Mouse (Mus musculus) cerebellum, adult 2 months (tissue): ENCODE measurements at regions not wholly inside any gene's neighbourhood (a gene's known extent, or its start where the extent isn't known, plus 50 kb on each side); places are given as distances from the start of the nearest gene placed in this dataset.

Experiments
- DNase-seq, 2 experiments: peaks; one replicate each; pipeline ENCODE4 v3.0.0; 2021
- H3K27ac ChIP-seq: fragments of 200-500 bp; 2 replicates; pipeline ENCODE4 v1.5.1; 2012; ENCODE audit warnings: low read length, control low read depth, inconsistent platforms; ENCODE audit not compliant: insufficient read depth
- H3K27me3 ChIP-seq: fragments of 200-500 bp; 2 replicates; pipeline ENCODE4 v1.6.1; 2012; ENCODE audit warnings: inconsistent platforms, mild to moderate bottlenecking, low read length, moderate library complexity; ENCODE audit not compliant: control insufficient read depth, insufficient read depth
- H3K4me1 ChIP-seq: fragments of 200-500 bp; 2 replicates; pipeline ENCODE4 v1.6.1; 2011; ENCODE audit warnings: low read length; ENCODE audit not compliant: control insufficient read depth, insufficient read depth
- H3K4me3 ChIP-seq: fragments of 200-500 bp; replicated peaks from 2 replicates; pipeline ENCODE3; 2011; ENCODE audit warnings: mild to moderate bottlenecking, low read depth, low read length, control low read depth; ENCODE audit not compliant: insufficient read depth
- CTCF ChIP-seq: fragments of 200-500 bp; IDR thresholded peaks from 2 replicates; pipeline ENCODE4 v1.5.1; 2011; ENCODE audit warnings: low read depth, mild to moderate bottlenecking, control low read depth, low read length, moderate library complexity, borderline replicate concordance; ENCODE audit not compliant: insufficient read depth
- POLR2A ChIP-seq: fragments of 200-500 bp; IDR thresholded peaks from 2 replicates; pipeline ENCODE4 v1.6.1; 2011; ENCODE audit warnings: low read length, control low read depth, borderline replicate concordance; ENCODE audit not compliant: insufficient read depth
- WGBS: fragments of 180-500 bp; shearing (Covaris S2); methylation state at CpG from one replicate; pipeline ENCODE4 v1.1.7; 2018; 5-methylcytosine and 5-hydroxymethylcytosine counted together

- Histone ChIP-seq H3K27me3 (no peaks in the 10 kb centered on the region), H3K27ac (no peak overlapping the region), H3K4me3 (no peak overlapping the region), H3K4me1 (no peaks in the 10 kb centered on the region)
- TF ChIP-seq CTCF, result no peak
- TF ChIP-seq POLR2A, result no peak
- no peak for DNase-seq
- 88% methylated on average over 7 of the region's 7 CpGs for WGBS
Measured at GRCm38 (mm10) chr13:31504316-31504715, 51.6 kb upstream of the Foxq1 start.

GRCm38 (mm10) chr13:31505386-31505785 is 50.5 kb upstream of the Foxq1 start:
- no peak for TF ChIP-seq POLR2A
- TF ChIP-seq CTCF, result no peak
- DNase-seq, result no peak
- WGBS, result 67% methylated on average over 10 of the region's 10 CpGs

More at GRCm38 (mm10) chr13:31505386-31505785, 50.5 kb upstream of the Foxq1 start:
- no peaks in the 10 kb centered on the region for H3K4me1 ChIP-seq
- H3K27ac ChIP-seq, result no peak overlapping the region
- H3K4me3 ChIP-seq, result no peak overlapping the region
- H3K27me3 ChIP-seq, result no peaks in the 10 kb centered on the region
